Mouse (Mus musculus) small intestine, adult 2 months (tissue): ENCODE data around the gene Trmt1.
A peak's percentile ranks its signal among the peaks of the same experiment; 100 is the strongest.

ENCODE experiments used
- CTCF ChIP-seq: fragments of 200-500 bp; IDR thresholded peaks from 2 replicates; pipeline ENCODE4 v1.5.1; 2012; ENCODE audit warnings: low read depth, mild to moderate bottlenecking, control low read depth, inconsistent platforms, low read length, moderate library complexity, mixed read lengths; ENCODE audit not compliant: insufficient replicate concordance, insufficient read length; ENCODE audit errors: extremely low read depth
- POLR2A ChIP-seq: fragments of 200-500 bp; IDR thresholded peaks from 2 replicates; pipeline ENCODE4 v1.6.1; 2012; ENCODE audit warnings: low read depth, mild to moderate bottlenecking, control low read depth, inconsistent platforms, low read length, moderate library complexity

- peak; percentile 73 for TF ChIP-seq CTCF
- 0 out of 2 replicates have a peak, but pooled peaks have one; percentile 25 for TF ChIP-seq POLR2A
These were observed 46.7 kb upstream of the Trmt1 start for GRCm38 (mm10) chr8:84639162-84640009.
